Mouse (Mus musculus): Measurements from ENCODE around the gene Get4. TPM values are rescaled to one million over a fixed set of nuclear protein-coding genes. Genes with fewer than 3 reads are reported as not detected.

Gene Get4
- total RNA-seq, 2 experiments from 2014 or later: 50.5 to 57.1 TPM

GRCm38 (mm10) chr5:139314941-139315642 lies 63.0 kb downstream of the Get4 start:
- no peak for DNase-seq (ENCODE audit: low spot score in 2 of 2)

DNA sequence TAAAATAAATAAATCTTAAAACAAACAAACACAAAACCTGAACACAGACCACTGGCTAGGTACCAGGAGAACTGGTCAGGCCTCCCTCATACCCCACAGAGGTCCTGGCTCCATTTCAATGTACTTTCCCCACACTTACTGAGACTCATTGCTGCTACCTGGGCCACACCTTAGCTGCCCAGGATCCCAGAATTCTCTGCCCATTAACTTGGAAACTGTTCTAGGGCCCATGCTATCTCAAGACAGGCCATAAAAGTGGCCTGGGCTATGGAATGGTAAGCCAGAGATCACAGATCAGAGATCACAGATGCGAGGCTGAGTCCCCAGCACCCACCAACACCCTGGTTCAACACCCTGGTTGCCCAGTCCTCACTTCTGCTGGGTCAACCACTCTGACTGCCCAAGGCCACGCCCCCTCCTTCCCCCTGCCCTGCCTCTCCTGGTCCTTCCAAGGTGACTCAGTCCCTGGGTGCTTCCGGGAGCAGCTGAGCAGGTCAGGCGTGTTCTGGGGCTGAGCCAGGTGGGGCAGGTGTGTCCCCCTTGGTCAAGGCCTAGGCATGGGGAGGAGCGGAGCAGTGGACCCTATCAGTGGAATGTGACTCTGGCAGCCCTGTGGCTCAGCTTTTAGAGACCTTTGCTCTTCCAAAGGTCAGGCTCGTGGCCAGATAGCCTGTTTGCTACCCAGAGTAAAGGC lies 65.0 kb downstream of the Get4 start:
- DNase-seq (ENCODE audit: low spot score in 2 of 2): no peak

DNA sequence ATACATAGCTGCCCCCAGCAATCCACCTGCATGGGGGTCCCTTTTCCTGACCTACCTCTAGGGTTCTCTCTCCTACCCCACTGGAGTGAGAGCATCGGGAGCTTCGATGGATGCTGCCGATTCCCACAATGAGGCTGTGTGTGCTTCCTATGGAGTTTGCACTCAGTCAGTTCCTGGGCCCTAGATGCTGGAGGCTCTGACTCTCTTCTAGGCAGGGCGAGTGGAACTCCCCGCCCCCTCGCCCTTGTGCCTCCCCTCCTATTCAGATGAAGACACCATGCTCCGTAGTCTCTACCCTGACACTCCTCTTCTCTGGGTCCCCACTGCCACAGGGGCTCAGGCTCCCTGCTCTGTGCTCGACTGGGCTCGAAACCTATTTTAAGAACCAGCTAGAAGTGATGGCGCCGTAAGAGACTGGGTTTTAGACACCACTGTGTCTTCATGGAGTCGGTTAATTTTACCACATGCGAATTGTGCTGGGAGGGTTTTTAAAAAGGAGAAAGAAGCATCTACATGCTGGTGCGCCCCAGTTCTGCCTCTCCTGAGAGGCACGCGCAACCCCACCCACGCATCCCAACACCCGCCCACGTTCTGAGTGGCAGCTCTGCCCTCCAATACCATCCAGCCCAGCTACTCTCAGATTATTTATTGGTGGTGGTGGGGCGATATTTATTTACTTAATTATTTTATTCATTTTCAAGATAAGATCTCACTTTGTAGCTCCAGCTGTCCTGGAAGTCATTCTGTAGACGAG lies 65.8 kb downstream of the Get4 start:
- peak in 1 of 2 experiments; percentile 81 for DNase-seq (ENCODE audit: low spot score in 2 of 2)

Other genes starting within 250 kb of the Get4 start
- gene Prkar1b, start 102.3 kb upstream of the Get4 start, total RNA-seq (2021): 100 to 1,000 TPM; 435 to 459 TPM
- 1 to 10 TPM; 7.0 to 9.0 TPM for gene Dnaaf5, start 102.1 kb upstream of the Get4 start, total RNA-seq (2021)
- 10 to 100 TPM; 80.3 to 86.3 TPM for gene Sun1, start 51.7 kb upstream of the Get4 start, total RNA-seq (2021)
- 100 to 1,000 TPM; 164 to 166 TPM for gene Adap1, start 73.3 kb downstream of the Get4 start, total RNA-seq (2021)
- gene Cox19, start 99.1 kb downstream of the Get4 start, total RNA-seq (2021): 10 to 100 TPM; 65.3 to 71.1 TPM
- not detected for gene Cyp2w1, start 100.3 kb downstream of the Get4 start, total RNA-seq (2021)
- gene Gpr146, start 125.4 kb downstream of the Get4 start, total RNA-seq (2021): 10 to 100 TPM; 10.8 to 12.2 TPM
- gene C130050O18Rik, start 153.0 kb downstream of the Get4 start, total RNA-seq (2021): under 1 TPM in 1 of 2 experiments, not detected in 1; 0.33 TPM
- 1 to 10 TPM; 2.0 to 4.2 TPM for gene Gper1, start 170.8 kb downstream of the Get4 start, total RNA-seq (2021)
- 10 to 100 TPM; 14.6 to 15.7 TPM for gene 3110082I17Rik, start 208.2 kb downstream of the Get4 start, total RNA-seq (2021)
- gene Zfand2a, start 232.2 kb downstream of the Get4 start, total RNA-seq (2021): 10 to 100 TPM; 50.4 to 51.6 TPM

Data from layer of hippocampus, adult 18-20 months (tissue).